Mouse (Mus musculus) testis, adult 2 months (tissue): Measurements from ENCODE around the gene Krtap5-4.

Experiments used
- CTCF ChIP-seq: fragments of 200-500 bp; IDR thresholded peaks from 2 replicates; pipeline ENCODE4 v1.5.1; 2012; ENCODE audit warnings: low read depth, mild to moderate bottlenecking, inconsistent platforms, low read length, moderate library complexity; ENCODE audit not compliant: control insufficient read depth, insufficient read depth, insufficient replicate concordance
- POLR2A ChIP-seq: fragments of 200-500 bp; IDR thresholded peaks from 2 replicates; pipeline ENCODE4 v1.6.1; 2012; ENCODE audit warnings: low read depth, mild to moderate bottlenecking, inconsistent platforms, low read length, moderate library complexity; ENCODE audit not compliant: control insufficient read depth

DNA sequence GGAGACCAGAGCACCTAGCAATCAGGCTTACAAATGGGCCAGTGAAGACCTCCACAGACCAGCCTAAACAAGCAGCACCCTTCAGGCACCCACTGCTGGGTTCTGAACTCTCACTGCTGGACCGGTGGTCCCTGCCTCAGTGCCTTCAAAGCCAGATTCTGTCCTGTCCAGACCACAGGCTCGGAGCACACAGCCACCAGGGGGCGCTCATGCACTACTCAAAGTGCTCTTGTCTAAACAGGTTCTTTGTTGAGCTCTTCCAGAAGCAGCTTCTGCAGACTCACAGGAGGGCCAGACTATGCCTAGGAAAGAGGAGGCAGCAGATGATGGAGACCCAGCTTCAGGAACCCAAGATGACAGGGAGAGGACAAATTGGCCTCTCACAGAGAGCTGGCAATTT, 30.9 kb downstream of the Krtap5-4 start:
- TF ChIP-seq POLR2A (no peak), CTCF (peak; percentile 91)
